Mouse (Mus musculus): ENCODE measurements around the gene Dst.

Gene Dst

DNA sequence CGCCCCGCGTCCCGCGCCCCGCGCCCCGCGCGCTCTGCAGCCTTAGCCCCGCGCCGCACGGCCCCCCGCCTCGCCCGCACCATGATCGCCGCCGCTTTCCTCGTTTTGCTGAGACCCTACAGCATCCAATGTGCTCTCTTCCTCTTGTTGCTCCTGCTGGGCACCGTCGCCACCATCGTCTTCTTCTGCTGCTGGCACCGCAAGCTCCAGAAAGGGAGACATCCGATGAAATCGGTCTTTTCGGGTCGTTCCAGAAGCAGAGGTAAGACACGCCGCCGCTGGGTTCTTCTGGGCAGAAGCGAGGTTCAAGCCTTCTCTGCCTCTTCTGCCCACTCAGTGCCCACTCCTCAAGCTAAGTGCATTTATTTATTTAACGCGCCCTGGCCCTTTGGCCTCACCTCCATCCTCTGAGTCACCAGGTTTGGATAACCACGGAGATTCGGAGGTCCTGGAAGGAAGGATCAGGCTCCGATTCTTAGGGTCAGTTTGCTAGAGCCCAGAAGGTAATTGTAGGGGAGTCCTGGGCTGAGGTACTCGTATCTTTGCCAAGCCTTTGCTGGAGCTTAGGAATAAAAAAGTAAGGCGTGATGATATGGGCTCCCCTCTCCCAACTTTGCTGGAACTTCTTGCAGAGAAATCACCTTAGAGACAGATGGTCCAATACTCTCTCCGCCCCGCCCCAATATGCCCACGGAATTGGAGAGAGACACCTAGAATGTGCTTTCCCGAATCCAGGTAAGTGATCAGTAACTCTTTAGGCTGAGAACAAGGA is at the start of gene Dst:
Gene Dst (plus strand): TSS at position 35 of the 772 bp plus-strand sequence.
- DNase-seq: peak in 1 of 2 experiments; percentile 6

DNA sequence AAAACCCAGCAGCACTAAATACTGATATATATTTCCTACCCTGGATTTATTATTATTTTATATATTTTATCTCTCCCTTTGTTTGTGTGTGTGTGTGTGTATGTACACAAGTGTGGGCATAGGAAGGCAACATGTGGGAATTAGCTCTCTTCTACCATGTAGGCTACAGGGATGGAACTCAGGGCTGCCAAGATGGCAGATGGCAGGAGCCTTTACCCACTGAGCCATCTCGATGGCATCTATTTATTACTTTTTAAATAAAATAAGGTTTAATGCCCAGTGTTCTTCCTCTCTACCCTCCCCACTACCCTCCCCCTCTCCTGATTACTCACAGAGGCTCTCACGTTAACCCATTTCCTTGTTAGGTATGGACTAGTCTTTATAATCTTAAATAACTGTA is 39.0 kb upstream of the Dst start:
- no peak for DNase-seq

DNA sequence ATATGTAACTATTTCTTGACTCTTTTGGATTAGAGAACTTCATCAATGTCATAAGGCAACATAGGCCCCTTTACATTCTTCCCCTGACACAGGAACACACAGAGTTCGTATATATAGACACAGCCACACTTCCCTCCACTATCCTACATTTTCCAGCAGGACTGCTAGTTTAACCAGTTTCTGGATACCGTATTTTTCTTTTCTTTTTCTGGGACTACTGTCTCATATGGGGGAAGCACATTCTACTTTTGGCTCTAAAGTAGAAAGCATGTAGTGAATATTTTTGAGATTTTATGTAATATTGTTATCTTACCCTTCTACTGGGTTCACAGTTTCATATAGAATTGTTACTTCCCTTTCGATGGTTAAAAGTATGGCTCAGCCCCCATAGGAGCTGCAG is 38.6 kb upstream of the Dst start:
- no peak for DNase-seq

DNA sequence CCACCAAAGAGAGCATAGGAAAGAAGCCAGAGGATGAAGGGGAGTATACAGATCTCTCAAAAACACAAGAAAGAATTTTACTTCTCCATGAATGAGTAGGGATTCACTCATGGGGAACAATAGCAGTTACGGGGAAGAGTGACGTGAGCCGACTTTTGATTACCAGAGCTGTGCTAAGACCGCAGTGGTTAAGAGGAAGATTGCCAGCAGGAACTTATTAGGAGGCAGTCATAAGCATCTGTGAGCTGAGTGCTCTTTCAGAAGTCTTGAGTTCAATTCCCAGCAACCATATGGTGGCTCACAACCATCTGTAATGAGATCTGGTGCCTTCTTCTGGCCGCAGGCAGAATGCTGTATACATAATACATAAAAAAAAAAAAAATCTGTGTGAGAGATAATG is 34.5 kb upstream of the Dst start:
- no peak for DNase-seq

DNA sequence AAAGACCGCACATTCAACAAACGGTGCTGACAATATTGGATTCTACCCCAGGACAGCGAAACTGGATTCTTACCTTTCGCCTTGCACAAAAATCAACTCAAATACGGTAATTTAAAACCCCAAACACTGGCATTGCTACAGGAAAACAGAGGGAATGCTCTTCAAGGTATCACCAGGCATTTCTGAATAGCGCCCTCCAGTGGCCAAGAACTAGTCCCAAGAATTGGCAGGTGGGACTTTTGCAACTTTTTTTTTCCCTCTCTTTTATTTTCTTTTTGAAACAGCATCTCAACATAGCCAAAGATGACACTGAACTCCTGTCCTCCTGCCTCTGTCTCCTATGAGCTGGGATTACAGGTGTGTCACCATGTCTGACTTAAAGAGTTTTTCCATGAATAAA is 32.3 kb upstream of the Dst start:
- DNase-seq: peak; percentile 6 to 44

DNA sequence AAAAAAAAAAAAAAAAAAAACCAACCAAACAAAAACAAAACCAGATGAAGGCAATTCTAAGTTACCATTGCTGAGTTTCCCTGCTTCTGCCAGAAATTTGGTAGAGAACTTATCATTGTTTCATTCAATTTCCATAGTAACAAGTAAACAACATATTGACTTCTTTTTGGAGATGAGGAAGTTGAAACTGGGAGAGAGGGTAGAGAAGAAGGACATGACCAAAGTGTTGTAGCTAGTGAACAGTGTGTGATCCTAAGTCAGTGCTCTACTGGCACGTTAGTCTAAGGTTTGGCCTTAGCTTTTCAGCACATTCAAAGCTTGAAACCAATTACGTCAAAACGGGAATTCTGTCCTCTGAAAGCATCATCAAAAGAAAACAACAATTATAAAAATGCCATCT is 31.6 kb upstream of the Dst start:
- no peak for DNase-seq

DNA sequence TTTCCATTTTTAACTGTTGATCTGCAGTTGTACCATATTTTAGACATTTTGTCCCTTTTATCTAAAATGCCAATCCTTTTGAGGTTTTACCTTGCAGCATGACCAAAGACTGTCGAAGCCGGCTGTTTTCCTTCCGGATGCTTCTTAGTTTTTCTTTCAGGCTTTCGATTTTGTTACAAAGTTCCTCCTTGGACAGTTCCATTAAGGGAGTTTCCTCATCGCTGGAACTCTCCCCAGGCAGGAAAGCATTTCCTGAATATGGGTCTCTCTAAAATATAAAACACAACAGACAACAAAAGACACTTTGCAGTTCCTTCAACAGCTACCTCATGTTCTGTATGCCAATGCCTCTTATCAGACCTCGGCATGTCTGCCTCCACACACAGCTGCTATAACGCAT is 29.9 kb upstream of the Dst start:
- no peak for DNase-seq

DNA sequence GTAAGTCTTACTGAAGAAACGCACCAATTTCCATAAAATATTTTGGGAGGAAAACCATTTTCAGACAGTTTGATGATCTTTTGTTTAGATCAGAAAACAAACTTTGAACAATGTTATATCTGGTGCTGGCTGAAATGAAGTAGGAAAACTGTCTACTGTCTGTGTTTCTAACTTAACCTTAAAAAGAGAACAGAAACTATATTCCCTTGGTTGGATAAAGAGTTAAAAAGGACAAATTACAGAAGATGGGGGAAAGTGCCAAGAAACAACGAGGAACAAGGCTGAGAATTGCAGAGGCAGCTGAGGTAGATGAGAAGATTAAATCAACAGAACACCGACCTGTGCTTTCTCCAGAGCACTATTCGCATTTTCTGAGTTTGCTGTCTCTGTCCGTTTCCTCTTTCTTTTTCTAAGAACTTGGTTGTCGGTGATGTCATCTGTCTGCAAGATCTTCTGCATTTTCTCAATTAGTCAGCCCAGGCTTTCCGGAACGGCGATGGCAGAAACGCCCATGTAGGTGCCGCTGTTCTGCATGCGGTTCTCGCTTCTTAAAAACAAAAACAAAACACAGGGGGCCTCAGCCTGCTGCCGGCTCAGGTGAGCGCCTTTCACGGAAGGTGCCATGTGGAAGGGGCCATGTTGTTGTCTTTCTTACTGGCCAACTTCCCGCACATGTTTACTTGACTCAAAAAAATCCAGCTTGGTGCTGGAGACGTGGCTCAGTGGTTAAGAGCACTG is 24.8 kb upstream of the Dst start:
- peak; percentile 32 to 41 for DNase-seq

DNA sequence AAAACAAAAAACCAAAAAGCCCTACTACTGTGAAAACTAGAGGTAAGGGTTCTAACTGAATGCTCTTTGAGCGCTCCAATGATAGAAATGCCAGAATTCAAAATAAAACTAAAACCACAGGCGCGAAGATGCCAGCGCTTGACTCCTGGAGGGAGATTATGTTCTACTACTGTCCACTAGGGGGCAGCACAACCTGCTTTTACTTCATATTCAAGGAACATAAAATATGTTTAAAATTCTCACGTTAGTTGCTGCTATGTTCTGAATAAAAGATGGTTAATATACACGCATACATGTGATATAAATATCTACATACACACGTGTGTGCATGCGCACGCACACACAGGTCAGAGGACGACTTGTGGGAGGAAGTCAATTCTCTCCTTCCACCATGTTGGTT is 15.2 kb upstream of the Dst start:
- DNase-seq: peak; percentile 27 to 76

DNA sequence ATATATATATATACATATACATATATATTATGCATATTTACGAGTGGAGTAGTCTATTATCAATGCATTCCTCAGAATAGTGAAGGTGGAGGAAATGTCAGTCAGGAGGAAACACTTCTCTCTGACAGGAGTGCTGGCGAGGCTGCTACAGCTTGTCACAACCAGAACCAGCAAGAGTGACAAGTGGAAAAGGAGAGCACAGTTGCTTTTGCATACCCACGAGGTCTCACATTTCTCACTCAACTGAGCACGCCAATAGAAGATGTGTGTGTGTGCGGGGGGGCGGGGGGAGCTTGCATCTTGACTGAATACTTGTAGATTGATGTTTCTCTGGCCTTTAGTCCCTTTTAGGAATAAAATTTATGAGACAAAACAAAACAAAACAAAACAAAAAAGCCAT is 11.9 kb upstream of the Dst start:
- DNase-seq: no peak

DNA sequence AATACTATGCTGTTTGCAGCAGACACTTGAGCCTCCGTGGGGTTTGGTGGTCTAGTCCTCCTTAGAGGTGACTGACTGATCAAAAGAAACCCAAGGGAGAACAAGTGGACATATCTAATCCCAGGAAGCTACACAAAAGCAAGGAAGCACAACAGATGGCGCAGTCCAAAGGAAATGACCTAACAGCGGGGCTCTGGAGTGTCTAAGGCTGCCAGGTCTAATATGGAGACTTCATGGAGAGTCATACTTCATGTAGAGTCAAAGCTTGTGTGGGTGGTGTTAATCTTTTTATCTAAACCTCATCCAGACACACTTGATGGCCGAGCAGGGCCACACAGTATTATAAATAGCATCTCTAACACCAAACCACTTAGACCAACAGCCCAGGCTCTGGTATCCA is 11.4 kb upstream of the Dst start:
- no peak for DNase-seq

DNA sequence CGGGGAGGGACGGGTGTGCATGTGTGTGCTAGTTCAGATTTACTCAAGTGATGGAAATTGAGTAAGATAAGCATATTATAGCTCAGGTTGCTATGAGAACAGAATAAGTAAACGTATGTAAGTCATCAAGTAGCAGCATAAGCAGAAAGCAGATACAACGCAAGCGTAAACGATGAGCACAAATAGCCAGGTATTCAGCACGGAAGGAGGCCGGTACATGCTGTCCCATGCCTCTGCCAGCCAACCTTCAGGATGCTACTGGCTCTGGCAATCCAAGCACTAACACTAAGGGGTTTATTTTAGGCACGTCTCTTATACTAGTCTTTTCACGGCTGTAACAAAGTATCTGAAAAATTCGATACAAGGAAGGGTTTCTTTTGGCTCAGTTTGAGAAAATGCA is 10.6 kb upstream of the Dst start:
- no peak for DNase-seq

DNA sequence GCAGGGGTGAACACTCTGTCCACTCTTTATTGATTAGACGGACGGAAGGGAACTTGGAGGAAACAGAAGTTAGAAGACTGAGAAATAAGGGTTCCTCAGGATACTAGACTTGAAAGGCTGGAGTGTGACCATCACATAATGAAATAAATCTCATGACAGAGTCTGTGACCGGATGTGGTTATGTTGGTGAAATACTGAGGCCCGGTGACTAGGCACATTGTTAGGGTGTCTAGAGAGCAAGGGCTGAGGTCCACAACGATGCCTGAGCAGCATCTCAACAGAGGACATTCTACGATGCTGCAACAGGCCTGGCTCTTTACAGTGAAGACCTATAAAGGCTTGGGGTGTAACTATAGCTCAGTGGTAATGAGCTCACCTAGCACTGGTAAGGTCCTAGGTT is 9.7 kb upstream of the Dst start:
- no peak for DNase-seq

DNA sequence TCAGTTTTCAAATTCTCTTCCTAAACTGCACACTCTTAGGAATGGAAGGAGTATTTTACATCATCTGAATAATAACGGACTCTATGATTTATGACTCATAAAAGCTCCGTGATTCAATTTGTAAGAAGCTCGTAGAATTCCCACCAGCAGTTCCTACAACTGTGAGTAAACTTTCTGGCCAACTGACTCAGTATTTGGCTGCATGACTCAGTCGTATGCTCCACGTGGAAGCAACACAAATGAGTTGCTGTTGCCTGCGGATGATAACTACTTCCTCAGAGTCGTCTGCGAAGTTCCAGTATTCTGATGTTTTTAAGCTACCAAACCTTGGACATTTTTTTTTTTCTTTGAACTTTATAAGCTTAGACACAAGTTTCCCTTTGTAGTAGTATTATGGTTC is 7.8 kb upstream of the Dst start:
- DNase-seq: no peak

DNA sequence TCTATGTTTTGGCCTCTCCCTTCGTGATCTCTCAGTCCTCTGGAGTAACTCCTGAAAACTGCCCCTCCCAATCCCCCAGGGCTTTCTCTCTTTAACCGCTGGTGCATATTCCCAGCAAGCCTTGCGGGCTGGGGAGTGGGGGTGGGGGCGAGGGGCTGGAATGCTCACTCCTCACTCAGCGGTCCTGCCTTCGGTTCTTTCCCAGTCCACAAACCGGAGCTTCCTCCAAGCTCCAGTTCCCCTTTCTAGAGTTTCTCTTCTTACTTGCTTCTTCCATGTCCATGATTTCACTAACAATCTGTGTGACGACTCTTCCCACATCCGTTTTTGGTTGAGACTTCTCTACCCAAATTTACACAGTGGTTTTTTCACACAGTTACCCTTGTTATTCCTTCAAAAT is 4.4 kb upstream of the Dst start:
- peak; percentile 3 to 14 for DNase-seq

DNA sequence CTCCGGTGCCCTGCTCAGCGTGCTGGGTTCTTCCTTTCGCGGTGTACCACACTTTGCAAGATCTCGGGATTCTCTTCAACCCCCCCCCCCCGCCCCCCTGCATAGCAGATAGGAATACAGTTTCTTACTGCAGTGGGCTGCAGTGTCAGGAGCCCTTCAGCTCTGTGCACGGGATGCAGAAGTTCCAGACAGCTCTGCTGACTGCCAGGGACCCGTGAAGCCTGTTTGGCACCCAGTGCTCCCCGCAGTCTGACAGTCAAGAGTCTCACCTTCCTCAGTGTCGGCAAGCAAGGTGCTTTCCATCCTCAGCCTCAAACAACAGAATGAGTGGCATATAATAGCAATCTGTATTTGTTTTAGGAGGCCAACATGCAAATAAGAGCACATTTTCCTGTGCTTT is 1.8 kb upstream of the Dst start:
- DNase-seq: no peak

DNA sequence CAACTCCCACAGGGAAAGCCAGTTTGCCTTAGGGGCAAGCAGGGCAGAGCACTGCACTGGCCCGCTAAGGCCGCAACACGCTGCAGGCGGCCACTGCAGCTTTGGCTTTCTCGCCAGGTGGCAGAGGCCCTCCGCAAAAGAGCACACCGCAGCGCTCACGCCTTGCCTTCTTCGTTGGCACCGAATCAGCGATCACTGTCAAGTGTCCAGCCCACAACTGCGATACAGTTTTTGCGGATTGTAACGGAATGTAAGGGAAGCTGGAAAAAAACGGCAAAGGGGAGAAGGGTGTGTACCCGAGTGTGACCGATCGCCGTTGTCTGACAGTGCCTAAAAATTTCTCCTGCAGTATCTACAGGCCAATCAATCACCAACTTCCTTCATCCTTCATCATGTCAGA is 1.1 kb upstream of the Dst start:
- peak in 1 of 2 experiments; percentile 22 for DNase-seq

DNA sequence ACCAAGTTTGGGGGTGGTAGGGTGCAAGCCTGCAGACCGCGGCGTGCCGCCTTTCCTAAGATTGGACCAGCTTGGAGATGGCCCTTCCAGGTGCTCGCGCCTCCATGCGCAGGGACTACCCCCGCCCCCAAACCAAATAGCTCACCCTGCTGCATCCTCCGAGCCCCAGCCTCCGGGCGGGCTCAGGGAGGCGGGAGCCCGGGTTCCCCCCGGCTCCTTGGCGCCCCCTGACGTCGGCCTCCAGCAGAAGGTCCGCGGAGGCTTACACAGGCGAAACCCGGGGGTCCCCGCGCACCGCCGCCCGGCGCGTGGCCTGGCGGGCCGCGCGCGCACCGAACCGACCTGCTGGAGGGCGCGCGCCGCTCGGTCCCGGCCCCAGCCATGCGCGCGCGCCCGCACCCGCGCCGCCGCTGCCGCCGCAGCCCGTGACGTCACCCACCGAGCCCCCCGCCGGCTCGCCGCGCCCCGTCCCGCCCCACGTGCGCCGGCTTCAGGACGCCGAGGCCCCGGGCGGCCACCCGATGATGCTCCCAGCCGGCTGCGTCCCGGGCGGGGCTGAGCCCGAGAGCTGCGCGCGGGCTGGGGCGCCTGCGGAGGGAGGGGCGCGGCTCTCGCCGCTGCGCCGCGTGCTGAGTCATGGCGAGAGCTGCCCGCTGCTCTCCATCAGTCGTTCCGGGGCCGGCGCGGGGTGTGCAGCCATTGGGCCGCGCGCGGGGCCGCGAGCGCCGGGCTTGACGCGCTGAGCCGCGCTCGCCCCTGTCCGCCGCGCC is 419 bp upstream of the Dst start, which contains the start of gene Bend6:
Gene Bend6 (minus strand): TSS at position 396 of the 770 bp plus-strand sequence.
- peak; percentile 26 to 57 for DNase-seq

DNA sequence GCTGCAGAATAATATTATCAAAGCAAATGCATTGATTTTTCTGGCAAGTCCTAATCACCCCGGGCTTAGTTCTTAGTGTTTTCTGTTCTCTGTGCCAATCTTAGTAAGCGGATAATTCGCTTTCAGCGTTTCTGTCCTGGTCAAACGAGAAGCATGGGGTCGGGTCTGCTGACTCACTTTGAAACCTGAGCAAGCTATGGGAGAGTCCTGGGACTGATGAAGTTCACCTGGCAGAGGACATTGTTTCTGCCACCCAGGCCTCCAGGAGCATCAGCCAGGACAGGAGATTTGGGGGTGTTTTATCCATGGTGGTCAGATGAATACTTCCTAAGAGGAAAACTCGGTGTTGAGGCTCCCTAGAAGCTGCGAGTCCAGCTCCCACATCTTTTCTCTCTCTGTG is 3.6 kb downstream of the Dst start:
- no peak for DNase-seq

DNA sequence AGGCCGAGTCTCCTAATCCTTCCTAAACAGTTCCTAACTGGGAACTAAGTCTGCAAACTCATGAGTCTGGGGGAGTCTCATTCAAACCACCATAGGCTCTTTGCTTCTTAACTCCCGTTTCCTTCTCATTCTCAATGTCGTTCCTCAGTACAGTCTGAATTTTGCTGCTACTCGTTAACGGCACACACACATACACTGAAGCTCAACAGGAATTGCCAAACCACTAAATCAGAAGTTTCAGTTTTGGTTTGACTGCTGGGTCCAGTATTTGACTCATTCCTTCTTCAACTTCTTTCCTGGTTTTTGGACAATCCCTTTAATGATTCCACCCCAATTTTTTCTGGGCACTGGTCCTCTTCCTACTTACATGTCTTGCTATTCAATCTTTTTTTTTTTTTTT is 8.5 kb downstream of the Dst start:
- no peak for DNase-seq

DNA sequence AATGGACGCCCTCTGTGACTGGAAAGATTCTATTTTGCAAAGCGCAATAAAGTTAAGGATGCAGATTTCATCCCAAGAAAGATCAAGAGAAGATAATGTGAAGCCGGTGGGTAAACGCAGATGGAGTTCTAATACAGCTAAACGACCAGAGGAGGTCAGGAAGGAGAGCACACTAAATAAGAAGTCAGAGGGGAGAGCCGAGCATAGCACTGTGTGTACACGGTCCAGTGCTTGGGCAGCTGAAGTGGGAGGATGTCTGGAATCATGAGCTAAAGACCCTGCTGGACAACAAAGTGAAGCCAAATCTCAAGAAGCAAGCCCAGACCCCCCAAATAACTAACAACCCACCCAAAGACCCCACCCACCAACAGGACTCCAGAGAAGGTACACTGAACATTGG is 14.9 kb downstream of the Dst start:
- DNase-seq: no peak

DNA sequence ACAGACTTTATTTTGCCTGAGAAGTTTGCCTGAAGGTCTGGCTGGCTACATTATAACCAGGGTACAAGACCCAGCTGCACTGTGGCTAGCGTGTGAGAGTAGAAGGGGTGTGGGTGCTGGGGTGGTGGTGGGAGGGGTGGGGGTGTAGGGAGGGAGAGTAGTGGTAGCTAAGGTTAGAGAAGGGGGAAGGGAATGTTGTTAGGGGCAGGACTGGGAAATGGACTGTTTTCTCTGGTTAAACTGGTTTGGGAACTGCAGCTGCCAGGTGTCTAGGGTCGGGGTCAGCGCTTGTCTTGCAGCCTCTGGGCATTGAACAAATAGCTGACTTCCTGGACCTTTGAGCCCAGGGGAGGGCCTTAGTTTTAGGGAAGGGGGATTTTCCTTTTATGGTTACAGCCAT is 17.3 kb downstream of the Dst start:
- no peak for DNase-seq

DNA sequence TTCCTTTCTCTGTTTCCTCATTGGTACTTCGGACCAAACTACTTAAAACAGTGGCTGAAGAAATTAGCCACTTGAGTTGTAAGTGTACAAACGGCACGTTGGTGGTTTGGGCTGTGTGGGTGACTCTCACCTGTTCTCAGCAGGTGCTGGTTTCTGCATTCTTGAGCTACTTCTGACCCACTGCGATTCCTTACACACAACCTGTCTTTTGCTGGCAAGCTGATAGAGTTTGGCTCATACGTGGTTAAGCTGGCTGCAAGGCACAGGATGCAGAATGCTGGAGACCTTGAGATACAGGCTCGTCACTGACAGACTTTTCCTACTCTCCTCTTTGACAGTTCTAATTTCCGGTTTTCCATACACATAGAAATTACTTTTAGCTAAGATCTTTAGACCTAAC is 19.4 kb downstream of the Dst start:
- no peak for DNase-seq

DNA sequence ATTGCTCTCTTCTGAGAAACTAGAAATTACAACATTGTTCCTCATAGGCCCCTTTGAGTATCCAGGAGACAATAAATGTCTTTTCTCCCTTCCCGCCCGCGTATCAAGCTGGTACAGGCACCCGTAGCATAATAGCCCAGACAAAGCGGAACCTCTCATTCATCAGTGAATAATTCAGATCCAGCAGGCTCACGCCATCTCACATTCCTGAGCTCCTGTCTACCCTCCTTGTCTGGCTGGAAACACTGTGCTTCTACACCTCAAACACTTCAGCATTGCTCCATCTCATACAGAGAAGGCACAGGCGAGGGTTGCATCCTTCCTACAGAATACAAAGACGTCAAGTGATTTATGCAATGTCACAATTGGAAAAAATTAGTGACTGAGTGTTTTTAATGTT is 23.8 kb downstream of the Dst start:
- no peak for DNase-seq

Measured in kidney, postnatal 36 days (tissue).